Mouse (Mus musculus): ENCODE measurements around the gene Ano7.
"Not testable (repeated sequence)": the region's sequence is repeated elsewhere in the genome, so short reads cannot be mapped to it uniquely, and the experiment has no call there.

Ano7 gene

GRCm38 (mm10) chr1:93445822-93446162, 72.1 kb downstream of the Ano7 start:
- in situ Hi-C loops (cut with MboI), result no loop called here

- in situ Hi-C loops (cut with MboI), result not testable (repeated sequence)
Measured at GRCm38 (mm10) chr1:93450118-93450517, 76.4 kb downstream of the Ano7 start.

- in situ Hi-C loops (cut with MboI), result no loop called here
Measured at GRCm38 (mm10) chr1:93453721-93454255, 80.1 kb downstream of the Ano7 start.
